Mouse (Mus musculus) CH12.LX (cell line): Measurements from ENCODE around the gene Zswim5. TPM values are rescaled to one million over a fixed set of nuclear protein-coding genes. Genes with fewer than 3 reads are reported as not detected.

Source experiments
- DNase-seq: peaks from one replicate; pipeline ENCODE4 v3.0.0-alpha.2; 2013; ENCODE audit errors: extremely low read depth
- H3K27ac ChIP-seq: 2 replicates; pipeline ENCODE4 v1.5.1; 2012; ENCODE audit warnings: low read depth, mild to moderate bottlenecking, control low read depth, moderate library complexity; ENCODE audit not compliant: insufficient read depth
- H3K27me3 ChIP-seq: replicated peaks from 2 replicates; pipeline ENCODE3; 2012; ENCODE audit warnings: inconsistent platforms
- H3K36me3 ChIP-seq, 2 experiments: replicated peaks in 1 of 2; 2 replicates each; pipeline versions ENCODE3 to v1.6.1; 2012; ENCODE audit warnings: inconsistent platforms in 1 of 2, low read length in 1 of 2, mild to moderate bottlenecking in 1 of 2, mixed read lengths in 1 of 2, moderate library complexity in 1 of 2; ENCODE audit not compliant: control insufficient read depth in 1 of 2, insufficient read depth in 1 of 2
- H3K4me1 ChIP-seq, 2 experiments: 2 replicates each; pipeline ENCODE4 v1.6.1; 2012; ENCODE audit warnings: inconsistent platforms in 1 of 2, moderate library complexity in 1 of 2; ENCODE audit not compliant: insufficient read depth in 2 of 2, control insufficient read depth in 1 of 2
- H3K4me2 ChIP-seq: 2 replicates; pipeline ENCODE4 v1.6.1; 2012; ENCODE audit warnings: low read depth, mild to moderate bottlenecking, control low read depth; ENCODE audit not compliant: poor library complexity, insufficient read depth, severe bottlenecking
- H3K4me3 ChIP-seq, 3 experiments: fragments of 150-350 bp in 1 of 3; sonication (generic) in 1 of 3; replicated peaks in 1 of 3; 2 replicates each; pipeline versions ENCODE3 to v1.5.1; 2011 to 2012; ENCODE audit warnings: low read depth in 2 of 3, low read length in 2 of 3, mild to moderate bottlenecking in 2 of 3, moderate library complexity in 2 of 3, control low read depth in 1 of 3, improper control_type of control experiment in 1 of 3, inconsistent platforms in 1 of 3, mixed read lengths in 1 of 3; ENCODE audit not compliant: poor library complexity in 1 of 3
- H3K79me2 ChIP-seq: replicated peaks from 2 replicates; pipeline ENCODE4 v1.6.1; 2012; ENCODE audit warnings: mild to moderate bottlenecking, moderate library complexity; ENCODE audit not compliant: control insufficient read depth, poor library complexity, insufficient read depth, severe bottlenecking; ENCODE audit errors: extremely low read depth
- H3K9ac ChIP-seq: 2 replicates; pipeline ENCODE4 v1.6.1; 2012; ENCODE audit warnings: low read depth, mild to moderate bottlenecking, control low read depth, moderate library complexity; ENCODE audit not compliant: insufficient read depth
- H3K9me3 ChIP-seq: replicated peaks from 2 replicates; pipeline ENCODE3; 2012; ENCODE audit warnings: low read length, inconsistent platforms, mixed read lengths
- BHLHE40 ChIP-seq: IDR thresholded peaks from 2 replicates; pipeline ENCODE4 v1.6.1; 2011; ENCODE audit warnings: mild to moderate bottlenecking, low read depth, low read length, improper control_type of control experiment
- CHD2 ChIP-seq: IDR thresholded peaks from 2 replicates; pipeline ENCODE4 v1.6.1; 2011; ENCODE audit warnings: low read length, improper control_type of control experiment
- HCFC1 ChIP-seq: IDR thresholded peaks from 2 replicates; pipeline ENCODE4 v1.6.1; 2012; ENCODE audit warnings: low read depth, mild to moderate bottlenecking, inconsistent platforms, low read length, improper control_type of control experiment
- IRF4 ChIP-seq: IDR thresholded peaks from 2 replicates; pipeline ENCODE4 v1.6.1; 2014; ENCODE audit warnings: low read depth, mild to moderate bottlenecking, inconsistent platforms, low read length, improper control_type of control experiment
- JUN ChIP-seq: IDR thresholded peaks from 2 replicates; pipeline ENCODE4 v1.6.1; 2011; ENCODE audit warnings: low read depth, mild to moderate bottlenecking, low read length, improper control_type of control experiment, moderate library complexity; ENCODE audit not compliant: insufficient read depth
- JUND ChIP-seq: conservative IDR thresholded peaks from 2 replicates; pipeline ENCODE4 v1.6.1; 2011; ENCODE audit warnings: low read depth, low read length, improper control_type of control experiment
- MAFK ChIP-seq: IDR thresholded peaks from 2 replicates; pipeline ENCODE4 v1.6.1; 2011; ENCODE audit warnings: low read length, improper control_type of control experiment; ENCODE audit not compliant: insufficient replicate concordance
- MAZ ChIP-seq: IDR thresholded peaks from 2 replicates; pipeline ENCODE4 v1.6.1; 2012; ENCODE audit warnings: low read depth, mild to moderate bottlenecking, inconsistent platforms, low read length, improper control_type of control experiment, moderate library complexity
- MYC ChIP-seq: IDR thresholded peaks from 2 replicates; pipeline ENCODE4 v1.6.1; 2011; ENCODE audit warnings: low read depth, mild to moderate bottlenecking, improper control_type of control experiment, low read length
- POLR2A ChIP-seq: IDR thresholded peaks from 2 replicates; pipeline ENCODE4 v1.6.1; 2011; ENCODE audit warnings: low read depth, mild to moderate bottlenecking, improper control_type of control experiment, low read length
- POLR2AphosphoS2 ChIP-seq: IDR thresholded peaks from 2 replicates; pipeline ENCODE4 v1.6.1; 2011; ENCODE audit warnings: low read depth, low read length, improper control_type of control experiment
- SIN3A ChIP-seq: IDR thresholded peaks from 2 replicates; pipeline ENCODE4 v1.6.1; 2012; ENCODE audit warnings: low read length, improper control_type of control experiment, inconsistent platforms
- SMC3 ChIP-seq: IDR thresholded peaks from 2 replicates; pipeline ENCODE4 v1.6.1; 2011; ENCODE audit warnings: low read depth, low read length, improper control_type of control experiment
- TBP ChIP-seq: conservative IDR thresholded peaks from 2 replicates; pipeline ENCODE4 v1.6.1; 2011; ENCODE audit warnings: low read depth, low read length, improper control_type of control experiment
- USF1 ChIP-seq: IDR thresholded peaks from 2 replicates; pipeline ENCODE4 v1.6.1; 2014; ENCODE audit warnings: low read depth, mild to moderate bottlenecking, inconsistent platforms, low read length, improper control_type of control experiment
- ZC3H11A ChIP-seq: IDR thresholded peaks from 2 replicates; pipeline ENCODE4 v1.6.1; 2012; ENCODE audit warnings: low read depth, mild to moderate bottlenecking, inconsistent platforms, low read length, improper control_type of control experiment
- ZKSCAN1 ChIP-seq: IDR thresholded peaks from 2 replicates; pipeline ENCODE4 v1.6.1; 2012; ENCODE audit warnings: low read depth, inconsistent platforms, low read length, improper control_type of control experiment, borderline replicate concordance
- ZMIZ1 ChIP-seq: IDR thresholded peaks from 2 replicates; pipeline ENCODE4 v1.6.1; 2012; ENCODE audit warnings: low read depth, mild to moderate bottlenecking, inconsistent platforms, low read length, improper control_type of control experiment
- ZNF384 ChIP-seq: IDR thresholded peaks from 2 replicates; pipeline ENCODE4 v1.6.1; 2012; ENCODE audit warnings: low read depth, low read length, improper control_type of control experiment, inconsistent platforms
- dilution Hi-C: fragments of 300-500 bp; cut with MboI; formaldehyde crosslinking; loops from 2 replicates; pipeline ENCODE4 v1.14.3; 2020; ENCODE audit warnings: low sequenced_read_pairs; ENCODE audit not compliant: extremely low pct_unique_long_range_greater_than_20kb, extremely low pct_ligation_motif_present
- in situ Hi-C: fragments of 300-500 bp; cut with MboI; formaldehyde crosslinking; loops from 3 replicates; pipeline ENCODE4 v1.14.3; 2019; ENCODE audit warnings: low sequenced_read_pairs, low pct_ligation_motif_present, low pct_unique_long_range_greater_than_20kb, mixed read lengths
- polyA plus RNA-seq: library from polyadenylated mRNA; unstranded; fragments of >175 nt; gene quantifications from 2 replicates; pipeline ENCODE4 v1.2.1, GENCODE M21; 2012; ENCODE audit warnings: low read depth; ENCODE audit not compliant: insufficient read length
- total RNA-seq, 2 experiments: library from RNA; depleted of rRNA; stranded (reverse); fragments of 300-350 nt in 1 of 2; fragments of >200 nt in 1 of 2; gene quantifications; 2 replicates each; pipeline ENCODE4 v1.2.3; 2012 to 2014

Gene Zswim5
- total and polyA plus RNA-seq, 3 experiments = 1.1 to 1.2 (median 1.2) TPM

GRCm38 (mm10) chr4:117007058-117007457, 129.9 kb downstream of the Zswim5 start:
- no peaks in the 10 kb centered on the region for H3K27me3 ChIP-seq
- no peak overlapping the region for H3K4me3 ChIP-seq
- no peaks in the 10 kb centered on the region for H3K9me3 ChIP-seq
- no peak overlapping the region for H3K4me2 ChIP-seq
- dilution Hi-C loops = no loop called here
- no peaks in the 10 kb centered on the region for H3K79me2 ChIP-seq
- no peak overlapping the region for H3K9ac ChIP-seq
- no peak overlapping the region for H3K27ac ChIP-seq
- no peak for DNase-seq
- in situ Hi-C loops = no loop called here
- H3K36me3 ChIP-seq = peaks cover 11 to 24% of the 10 kb centered on the region in 2 experiments
- TF ChIP-seq ZC3H11A (no peak), IRF4 (no peak)
- peaks cover 10 to 21% of the 10 kb centered on the region in 2 experiments; a peak in 3 of 4 replicates for H3K4me1 ChIP-seq

GRCm38 (mm10) chr4:117010231-117010630, 133.1 kb downstream of the Zswim5 start:
- Histone ChIP-seq H3K9ac (no peak overlapping the region), H3K27me3 (no peaks in the 10 kb centered on the region), H3K4me1 (peaks cover 3 to 5% of the 10 kb centered on the region in 2 experiments; a peak in 2 of 4 replicates), H3K27ac (no peak overlapping the region), H3K9me3 (no peaks in the 10 kb centered on the region), H3K79me2 (no peaks in the 10 kb centered on the region), H3K4me3 (no peak overlapping the region), H3K4me2 (no peak overlapping the region)
- dilution Hi-C loops = no loop called here
- no peak for DNase-seq
- TF ChIP-seq CHD2 (no peak), ZNF384 (no peak), SMC3 (no peak), POLR2A (no peak), BHLHE40 (no peak), JUND (no peak), SIN3A (no peak), MYC (no peak), ZKSCAN1 (no peak), TBP (no peak), ZMIZ1 (no peak), USF1 (no peak), JUN (no peak), IRF4 (no peak), POLR2AphosphoS2 (no peak), MAFK (no peak), MAZ (no peak), HCFC1 (no peak), ZC3H11A (no peak)
- TF ChIP-seq, all 38 proteins: peak for 0
- H3K36me3 ChIP-seq = no peaks in the 10 kb centered on the region
- in situ Hi-C loops = no loop called here
